Mouse (Mus musculus) lung, adult 2 months (tissue): ENCODE measurements around the gene Angpt4. TPM values are rescaled to one million over a fixed set of nuclear protein-coding genes. Genes with fewer than 3 reads are reported as not detected.
A peak's percentile ranks its signal among the peaks of the same experiment; 100 is the strongest.

Experiments
- DNase-seq: peaks from one replicate; pipeline ENCODE4 v3.0.0; 2022
- H3K4me1 ChIP-seq: fragments of 200-500 bp; 2 replicates; pipeline ENCODE4 v1.6.1; 2011; ENCODE audit warnings: low read length; ENCODE audit not compliant: control insufficient read depth, insufficient read depth
- H3K4me3 ChIP-seq: fragments of 200-500 bp; replicated peaks from 2 replicates; pipeline ENCODE3; 2011; ENCODE audit warnings: low read depth, mild to moderate bottlenecking, control low read depth, low read length; ENCODE audit errors: extremely low read depth
- CTCF ChIP-seq: fragments of 200-500 bp; IDR thresholded peaks from 2 replicates; pipeline ENCODE4 v1.5.1; 2011; ENCODE audit warnings: mild to moderate bottlenecking, low read length, control low read depth; ENCODE audit not compliant: insufficient read depth
- POLR2A ChIP-seq: fragments of 200-500 bp; IDR thresholded peaks from 2 replicates; pipeline ENCODE4 v1.6.1; 2011; ENCODE audit warnings: low read depth, mild to moderate bottlenecking, control low read depth, low read length, borderline replicate concordance; ENCODE audit errors: extremely low read depth
- WGBS: fragments of 180-500 bp; shearing (Covaris S2); methylation state at CpG from one replicate; pipeline ENCODE4 v1.1.7; 2018; 5-methylcytosine and 5-hydroxymethylcytosine counted together
- polyA plus RNA-seq: library from polyadenylated mRNA; depleted of rRNA; stranded (reverse); fragments of >200 nt; gene quantifications from 2 replicates; pipeline ENCODE4 v1.2.3, GENCODE M21; 2012; rRNA removed

Angpt4 gene
- polyA plus RNA-seq, 1 experiment, result 4.1 TPM

GRCm38 (mm10) chr2:151986958-151987357 is 75.9 kb downstream of the Angpt4 start:
- no peak for DNase-seq
- TF ChIP-seq POLR2A (no peak), CTCF (no peak)
- 81% methylated on average over 8 of the region's 8 CpGs for WGBS
- Histone ChIP-seq H3K4me3 (no peak overlapping the region), H3K4me1 (no peaks in the 10 kb centered on the region; the same call in 1 of the 2 replicates)

- 73% methylated on average over 2 of the region's 2 CpGs for WGBS
- Histone ChIP-seq H3K4me1 (no peaks in the 10 kb centered on the region; the same call in 1 of the 2 replicates), H3K4me3 (no peak overlapping the region)
- no peak for DNase-seq
- TF ChIP-seq POLR2A, result no peak
- TF ChIP-seq CTCF, result no peak
Measured at GRCm38 (mm10) chr2:151988978-151989377, 78.0 kb downstream of the Angpt4 start.

GRCm38 (mm10) chr2:151990985-151991394 is 80.0 kb downstream of the Angpt4 start:
- no peak for DNase-seq
- H3K4me1 ChIP-seq, result peaks cover 2% of the 10 kb centered on the region; the same call in 1 of the 2 replicates
- 35% methylated on average over 1 of the region's 1 CpGs for WGBS
- TF ChIP-seq POLR2A (no peak), CTCF (no peak)
- no peak overlapping the region for H3K4me3 ChIP-seq

- peaks cover 2% of the 10 kb centered on the region; the same call in 1 of the 2 replicates for H3K4me1 ChIP-seq
- DNase-seq, result no peak
- H3K4me3 ChIP-seq, result no peak overlapping the region
- no peak for TF ChIP-seq CTCF
- no peak for TF ChIP-seq POLR2A
- WGBS, result 61% methylated on average over 5 of the region's 5 CpGs
Measured at GRCm38 (mm10) chr2:151991446-151991845, 80.4 kb downstream of the Angpt4 start.

DNA sequence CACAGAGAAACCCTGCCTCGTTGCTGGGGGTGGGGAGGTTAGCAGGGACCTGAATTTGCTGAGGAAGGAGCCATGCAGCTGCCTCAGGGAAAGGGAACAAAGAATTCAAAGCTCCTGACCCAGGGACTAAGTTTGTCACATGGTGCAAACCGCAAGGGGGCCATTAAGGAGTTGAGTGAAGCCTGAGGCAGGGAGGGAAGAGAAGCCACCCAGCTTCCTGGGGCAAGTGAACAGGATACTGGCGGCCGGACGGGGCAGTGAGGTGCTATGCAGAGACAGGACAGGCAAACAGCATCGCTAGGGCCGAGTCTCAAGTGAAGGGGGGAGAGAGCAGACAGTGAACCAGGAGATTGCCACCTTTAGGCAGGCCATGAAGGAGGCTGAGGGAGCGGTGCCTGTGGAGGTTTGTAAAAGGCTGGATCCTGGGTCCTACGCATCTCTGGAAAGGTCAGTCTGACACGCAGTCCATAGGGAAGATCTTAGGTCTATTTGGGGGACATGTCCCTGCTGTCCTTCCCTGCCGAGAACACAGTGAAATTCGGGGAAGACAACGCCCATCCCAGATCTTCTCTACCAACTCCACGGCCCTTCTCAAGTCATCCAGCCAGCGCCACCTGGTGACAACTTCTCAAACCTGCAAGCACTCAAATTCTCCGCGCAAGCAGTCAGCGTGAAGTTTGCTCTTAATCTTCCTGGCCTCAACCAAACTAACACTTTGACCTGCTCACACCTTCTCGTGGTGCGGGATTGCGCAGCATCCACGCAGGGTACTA is 83.5 kb downstream of the Angpt4 start:
- Histone ChIP-seq H3K4me3 (no peak overlapping the region), H3K4me1 (peaks cover 2% of the 10 kb centered on the region; the same call in 1 of the 2 replicates)
- WGBS, result 13% methylated on average over 22 of the region's 22 CpGs
- TF ChIP-seq POLR2A (no peak), CTCF (peak; percentile 95)
- peak; percentile 84 for DNase-seq

Other genes with a start within 250 kb of the Angpt4 start
- gene Rad21l, start 242.7 kb upstream of the Angpt4 start, polyA plus RNA-seq, result not detected in 2 replicates
- 0.29 and 0.32 TPM in 2 replicates for gene Tmem74b, start 209.2 kb upstream of the Angpt4 start, polyA plus RNA-seq
- 31.0 and 41.1 TPM in 2 replicates for gene Psmf1, start 167.0 kb upstream of the Angpt4 start, polyA plus RNA-seq
- 0.31 and 0.87 TPM in 2 replicates for gene Rspo4, start 68.3 kb upstream of the Angpt4 start, polyA plus RNA-seq
- 41.1 and 42.1 TPM in 2 replicates for gene Fam110a, start 69.0 kb downstream of the Angpt4 start, polyA plus RNA-seq
- 34.5 and 40.5 TPM in 2 replicates for gene Slc52a3, start 85.3 kb downstream of the Angpt4 start, polyA plus RNA-seq
- gene Scrt2, start 170.3 kb downstream of the Angpt4 start, polyA plus RNA-seq, result not detected in 2 replicates
- gene Srxn1, start 194.3 kb downstream of the Angpt4 start, polyA plus RNA-seq, result 47.3 and 54.8 TPM in 2 replicates
- 2.4 and 5.5 TPM in 2 replicates for gene Tcf15, start 232.4 kb downstream of the Angpt4 start, polyA plus RNA-seq